Mouse (Mus musculus): ENCODE measurements at regions not wholly inside any gene's neighbourhood (a gene's known extent, or its start where the extent isn't known, plus 50 kb on each side); places are given as distances from the start of the nearest gene placed in this dataset.
"Not testable (repeated sequence)": the region's sequence is repeated elsewhere in the genome, so short reads cannot be mapped to it uniquely, and the experiment has no call there.

DNA sequence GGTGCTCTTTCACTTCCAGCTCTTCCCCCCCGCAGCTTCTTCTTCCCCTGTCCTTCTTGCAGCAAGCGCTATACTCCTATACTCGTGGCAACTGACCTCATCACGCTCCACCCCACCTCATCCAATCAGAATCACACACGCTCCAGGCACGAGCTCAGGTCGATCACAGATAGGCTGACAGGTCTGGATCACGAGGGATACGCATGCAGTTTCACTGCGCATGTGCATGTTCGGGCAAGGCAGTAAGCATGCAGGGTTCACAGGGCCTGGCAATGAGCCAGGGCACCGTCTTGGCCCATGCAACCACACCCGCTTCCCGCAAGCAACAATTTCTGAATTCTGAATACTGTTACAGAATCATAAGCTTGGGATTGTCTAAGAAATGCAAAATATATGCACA is 701.9 kb downstream of the Trib2 start:
- H3K4me1 ChIP-seq (ENCODE audit: control insufficient read depth, insufficient read depth, low read length) = no peaks in the 10 kb centered on the region
- TF ChIP-seq POLR2A (IDR thresholded peaks at IDR 0.05; ENCODE audit: insufficient read depth, low read depth, low read length) (no peak), CTCF (IDR thresholded peaks at IDR 0.05; ENCODE audit: insufficient read depth, low read depth, low read length) (no peak)
- H3K27ac ChIP-seq (ENCODE audit: insufficient read depth, low read depth, low read length) = no peak overlapping the region
- WGBS = 90% methylated on average over 14 of the region's 14 CpGs
- no peak overlapping the region for H3K4me3 ChIP-seq (ENCODE audit: insufficient read depth, low read depth, low read length)

GRCm38 (mm10) chr12:15111049-15111448 is 705.7 kb downstream of the Trib2 start:
- 66% methylated on average over 2 of the region's 2 CpGs for WGBS
- no peak for TF ChIP-seq POLR2A (IDR thresholded peaks at IDR 0.05; ENCODE audit: insufficient read depth, low read depth, low read length)
- TF ChIP-seq CTCF (IDR thresholded peaks at IDR 0.05; ENCODE audit: insufficient read depth, low read depth, low read length) = no peak
- Histone ChIP-seq H3K4me3 (ENCODE audit: insufficient read depth, low read depth, low read length) (no peak overlapping the region), H3K27ac (ENCODE audit: insufficient read depth, low read depth, low read length) (no peak overlapping the region), H3K4me1 (ENCODE audit: control insufficient read depth, insufficient read depth, low read length) (no peaks in the 10 kb centered on the region)

DNA sequence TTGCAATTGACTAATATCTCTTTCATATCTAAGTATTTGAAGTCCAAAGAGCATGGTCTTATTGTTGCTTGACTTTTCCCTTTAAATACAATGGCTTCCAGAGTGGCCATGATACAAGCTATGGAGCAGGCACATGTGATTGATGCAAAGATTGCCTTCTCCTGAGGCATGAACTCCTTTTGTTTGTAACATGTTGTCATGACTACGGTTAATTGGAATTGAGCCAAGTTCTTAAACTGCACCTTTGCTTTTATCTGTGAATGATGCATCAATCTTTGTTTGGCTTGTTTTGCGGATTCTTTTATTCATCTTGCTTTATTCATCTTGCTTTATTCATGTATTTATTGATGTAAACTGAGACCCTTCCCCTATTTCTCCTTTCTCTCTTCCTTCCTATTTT is 711.8 kb downstream of the Trib2 start:
- TF ChIP-seq CTCF (IDR thresholded peaks at IDR 0.05; ENCODE audit: insufficient read depth, low read depth, low read length) = no peak
- TF ChIP-seq POLR2A (IDR thresholded peaks at IDR 0.05; ENCODE audit: insufficient read depth, low read depth, low read length) = no peak
- 80% methylated on average over 2 of the region's 2 CpGs for WGBS
- Histone ChIP-seq H3K27ac (ENCODE audit: insufficient read depth, low read depth, low read length) (no peak overlapping the region), H3K4me1 (ENCODE audit: control insufficient read depth, insufficient read depth, low read length) (no peaks in the 10 kb centered on the region), H3K4me3 (ENCODE audit: insufficient read depth, low read depth, low read length) (no peak overlapping the region)

GRCm38 (mm10) chr12:15078615-15079014 is 738.1 kb downstream of the Trib2 start:
- H3K4me3 ChIP-seq (ENCODE audit: insufficient read depth, low read depth, low read length) = no peak overlapping the region
- no peak for TF ChIP-seq POLR2A (IDR thresholded peaks at IDR 0.05; ENCODE audit: insufficient read depth, low read depth, low read length)
- no peak for TF ChIP-seq CTCF (IDR thresholded peaks at IDR 0.05; ENCODE audit: insufficient read depth, low read depth, low read length)
- no peaks in the 10 kb centered on the region for H3K4me1 ChIP-seq (ENCODE audit: control insufficient read depth, insufficient read depth, low read length)
- 70% methylated on average over 2 of the region's 2 CpGs for WGBS
- H3K27ac ChIP-seq (ENCODE audit: insufficient read depth, low read depth, low read length) = no peak overlapping the region

DNA sequence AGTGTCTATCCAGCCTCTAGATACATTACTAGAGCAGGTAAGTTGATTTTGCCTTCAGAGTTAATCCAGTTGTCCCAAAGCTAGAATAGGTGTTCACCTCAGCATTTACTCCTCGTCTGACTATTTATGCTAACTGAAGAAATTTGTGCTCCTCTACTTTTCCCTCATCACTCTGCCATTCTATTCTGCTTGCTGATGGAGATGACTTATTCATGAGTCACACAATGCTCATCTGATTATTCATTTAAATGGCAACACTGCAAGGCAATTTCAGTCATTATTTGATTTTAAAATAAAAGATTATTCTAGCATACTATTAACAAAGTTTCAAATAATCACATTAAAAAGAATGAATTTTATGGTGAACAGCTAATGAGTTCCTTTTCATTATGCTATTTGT is 752.4 kb downstream of the Trib2 start:
- no peak overlapping the region for H3K27ac ChIP-seq (ENCODE audit: insufficient read depth, low read depth, low read length)
- TF ChIP-seq POLR2A (IDR thresholded peaks at IDR 0.05; ENCODE audit: insufficient read depth, low read depth, low read length) = no peak
- TF ChIP-seq CTCF (IDR thresholded peaks at IDR 0.05; ENCODE audit: insufficient read depth, low read depth, low read length) = no peak
- WGBS = 53% methylated on average over 1 of the region's 1 CpGs

DNA sequence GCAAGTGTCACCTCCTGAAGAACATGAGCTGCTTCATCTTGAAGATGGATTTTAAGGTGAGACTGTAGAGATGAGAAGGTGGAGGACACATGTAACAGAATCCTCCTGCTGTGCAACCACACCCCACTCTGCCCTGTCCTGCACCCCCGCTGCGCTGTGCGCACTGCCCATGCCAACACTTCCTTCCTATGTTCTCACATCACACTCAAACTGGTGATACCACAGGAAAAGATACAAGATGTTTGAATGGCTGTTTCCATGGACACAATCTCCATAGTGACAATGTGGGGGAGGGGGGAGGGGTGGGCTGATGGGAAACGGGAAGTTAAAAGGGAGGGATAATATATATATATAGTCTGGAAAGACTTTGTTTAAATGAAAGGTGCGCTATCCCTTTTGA is 765.3 kb downstream of the Trib2 start:
- Histone ChIP-seq H3K27ac (ENCODE audit: insufficient read depth, low read depth, low read length) (no peak overlapping the region), H3K4me1 (ENCODE audit: control insufficient read depth, insufficient read depth, low read length) (no peaks in the 10 kb centered on the region), H3K4me3 (ENCODE audit: insufficient read depth, low read depth, low read length) (no peak overlapping the region)
- TF ChIP-seq CTCF (IDR thresholded peaks at IDR 0.05; ENCODE audit: insufficient read depth, low read depth, low read length) (no peak), POLR2A (IDR thresholded peaks at IDR 0.05; ENCODE audit: insufficient read depth, low read depth, low read length) (no peak)
- WGBS = 86% methylated on average over 5 of the region's 5 CpGs

More for the DNA sequence above, 752.4 kb downstream of the Trib2 start:
- H3K4me1 ChIP-seq (ENCODE audit: control insufficient read depth, insufficient read depth, low read length) = no peaks in the 10 kb centered on the region
- H3K4me3 ChIP-seq (ENCODE audit: insufficient read depth, low read depth, low read length) = no peak overlapping the region

- Histone ChIP-seq H3K4me3 (ENCODE audit: insufficient read depth, low read depth, low read length) (no peak overlapping the region), H3K27ac (ENCODE audit: insufficient read depth, low read depth, low read length) (no peak overlapping the region), H3K4me1 (ENCODE audit: control insufficient read depth, insufficient read depth, low read length) (no peaks in the 10 kb centered on the region)
- TF ChIP-seq CTCF (IDR thresholded peaks at IDR 0.05; ENCODE audit: insufficient read depth, low read depth, low read length) (no peak), POLR2A (IDR thresholded peaks at IDR 0.05; ENCODE audit: insufficient read depth, low read depth, low read length) (no peak)
- 82% methylated on average over 2 of the region's 2 CpGs for WGBS
Observed at GRCm38 (mm10) chr12:15043264-15043663, 773.5 kb downstream of the Trib2 start.

DNA sequence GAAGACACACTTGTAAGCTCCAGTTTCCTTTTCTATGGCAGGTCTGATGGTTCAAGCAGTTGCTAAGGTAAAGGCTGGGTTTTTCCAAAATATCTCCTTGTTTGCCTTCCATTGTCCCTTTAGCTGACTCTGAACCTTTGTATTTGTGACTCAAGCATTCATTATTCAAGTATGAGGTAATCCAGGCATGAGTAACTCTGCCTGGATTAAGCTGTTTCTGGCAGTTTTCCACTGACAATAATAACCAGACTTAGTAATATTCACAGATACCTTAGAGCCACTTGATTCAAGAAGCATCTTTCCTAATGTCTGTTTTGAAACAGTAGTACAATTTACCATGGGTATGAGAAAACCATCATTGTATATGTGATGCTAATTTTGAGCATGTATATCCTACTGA is 805.6 kb downstream of the Trib2 start:
- Histone ChIP-seq H3K27ac (ENCODE audit: insufficient read depth, low read depth, low read length) (no peak overlapping the region), H3K4me3 (ENCODE audit: insufficient read depth, low read depth, low read length) (no peak overlapping the region), H3K4me1 (ENCODE audit: control insufficient read depth, insufficient read depth, low read length) (no peaks in the 10 kb centered on the region)
- TF ChIP-seq CTCF (IDR thresholded peaks at IDR 0.05; ENCODE audit: insufficient read depth, low read depth, low read length) = no peak
- TF ChIP-seq POLR2A (IDR thresholded peaks at IDR 0.05; ENCODE audit: insufficient read depth, low read depth, low read length) = no peak

DNA sequence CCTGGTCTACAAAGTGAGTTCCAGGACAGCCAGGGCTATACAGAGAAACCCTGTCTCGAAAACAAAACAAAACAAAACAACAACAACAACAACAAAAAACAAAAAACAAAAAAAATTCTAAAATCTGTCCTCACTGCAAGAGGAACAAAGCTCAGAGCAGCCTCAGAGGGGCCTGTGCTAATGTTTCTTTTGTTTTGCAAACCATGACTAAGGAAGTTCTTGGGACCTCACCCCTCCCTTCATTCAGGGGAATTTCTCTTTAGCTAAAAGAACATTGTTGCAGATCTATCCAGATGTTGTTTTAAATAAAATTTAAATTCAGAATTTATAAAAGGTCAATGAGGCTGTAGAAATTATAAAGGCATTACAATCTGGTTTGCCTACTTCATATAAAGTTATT is 814.3 kb downstream of the Trib2 start:
- H3K27ac ChIP-seq (ENCODE audit: insufficient read depth, low read depth, low read length); H3K4me1 ChIP-seq (ENCODE audit: control insufficient read depth, insufficient read depth, low read length); H3K4me3 ChIP-seq (ENCODE audit: insufficient read depth, low read depth, low read length): not testable (repeated sequence)
- WGBS = 81% methylated on average over 1 of the region's 1 CpGs
